Mouse (Mus musculus) megakaryocyte, embryonic 14.5 days (primary cell): ENCODE results near the gene Evl.

Source experiments
- FLI1 ChIP-seq: IDR thresholded peaks from 2 replicates; pipeline ENCODE4 v1.6.1; 2012; ENCODE audit warnings: low read length, inconsistent platforms, mixed read lengths
- GATA1 ChIP-seq: IDR thresholded peaks from 3 replicates; pipeline ENCODE4 v1.6.1; 2012; ENCODE audit warnings: mixed read lengths, low read length, inconsistent platforms, borderline replicate concordance

DNA sequence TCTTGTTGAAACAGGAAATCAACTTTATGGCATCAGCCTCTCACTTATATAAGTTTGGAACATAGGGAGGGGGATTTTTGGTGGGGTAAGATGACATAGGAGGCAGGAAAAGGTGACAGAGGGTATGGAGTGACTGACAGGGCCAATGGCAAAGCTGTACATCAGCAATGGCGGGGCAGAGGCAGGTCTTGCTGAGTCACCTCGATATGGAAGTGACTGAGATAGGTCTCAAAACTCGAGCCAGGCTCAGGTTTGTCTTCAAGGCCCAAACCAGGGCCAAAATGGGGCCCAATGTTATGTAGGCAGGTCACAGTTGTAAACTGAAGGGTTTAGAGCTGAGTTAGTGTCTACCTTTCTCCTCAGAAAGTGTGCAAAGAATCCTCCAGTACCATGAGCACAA is 169.3 kb downstream of the Evl start:
- no peak for TF ChIP-seq GATA1
- no peak for TF ChIP-seq FLI1
